ENCODE assay signal across 13 mouse cellular contexts in genomic region chr8:78419272-78419671, GRCm38 (mm10). TPM values are rescaled to one million over a fixed set of nuclear protein-coding genes. Genes with fewer than 3 reads are reported as not detected.
DNase-seq lines count a peak whose midpoint lies in the region; ATAC-seq lines count a peak whose summit lies in the region.
"Had no signal": no experiment of that assay in that cellular context is flagged by ENCODE, and none has a peak within 500 bp of the region (broad histone marks: within the 10 kb centered on the region; RNA-seq: fewer than 3 reads in every experiment).

No protein-coding gene starts in this region.

- no peaks in the 10 kb centered on the region for H3K9me3 ChIP-seq in kidney, embryonic 15.5 days (replicated peaks)
- no peaks in the 10 kb centered on the region for H3K9me3 ChIP-seq in embryonic facial prominence, embryonic 12.5 days
- no peaks in the 10 kb centered on the region for H3K9me3 ChIP-seq in hindbrain, embryonic 10.5 days
- no peaks in the 10 kb centered on the region for H3K9me3 ChIP-seq in midbrain, embryonic 13.5 days

- ATAC-seq in kidney, embryonic 15.5 days (replicated peaks; ENCODE audit: low FRiP score), result no peak
- no peak for ATAC-seq in embryonic facial prominence, embryonic 12.5 days (ENCODE audit: insufficient number of reproducible peaks, insufficient read depth, low FRiP score, low TSS enrichment)
- 0 out of 2 replicates have a peak, but pooled peaks have one; percentile 21 for ATAC-seq in midbrain, embryonic 13.5 days
- no peak for ATAC-seq in CD4-positive, CD25-positive, alpha-beta regulatory T cell, adult 4 months
- ATAC-seq: activated CD4-positive, CD25-positive, alpha-beta regulatory T cell, adult 4 months had no signal

- no peaks in the 10 kb centered on the region for H3K36me3 ChIP-seq in kidney, embryonic 15.5 days
- no peaks in the 10 kb centered on the region for H3K36me3 ChIP-seq in embryonic facial prominence, embryonic 12.5 days
- no peaks in the 10 kb centered on the region for H3K36me3 ChIP-seq in hindbrain, embryonic 10.5 days
- H3K36me3 ChIP-seq in midbrain, embryonic 13.5 days, result no peaks in the 10 kb centered on the region

- WGBS in kidney, embryonic 15.5 days, result 25% methylated on average over 4 of the region's 4 CpGs
- WGBS in embryonic facial prominence, embryonic 12.5 days, result 25% methylated on average over 4 of the region's 4 CpGs
- WGBS in hindbrain, embryonic 10.5 days, result 28% methylated on average over 4 of the region's 4 CpGs
- 16% methylated on average over 4 of the region's 4 CpGs for WGBS in midbrain, embryonic 13.5 days

- H3K4me1 ChIP-seq in kidney, embryonic 15.5 days, result peaks cover 14% of the 10 kb centered on the region
- peaks cover 10% of the 10 kb centered on the region; the same call in 1 of the 2 replicates for H3K4me1 ChIP-seq in embryonic facial prominence, embryonic 12.5 days
- peaks cover 16% of the 10 kb centered on the region for H3K4me1 ChIP-seq in hindbrain, embryonic 10.5 days (replicated peaks)
- H3K4me1 ChIP-seq in midbrain, embryonic 13.5 days (replicated peaks), result peaks cover 17% of the 10 kb centered on the region

- H3K27me3 ChIP-seq in kidney, embryonic 15.5 days, result peaks cover 65% of the 10 kb centered on the region
- peaks cover 52% of the 10 kb centered on the region for H3K27me3 ChIP-seq in embryonic facial prominence, embryonic 12.5 days
- H3K27me3 ChIP-seq in hindbrain, embryonic 10.5 days (ENCODE audit: insufficient read depth, poor library complexity, severe bottlenecking), result peaks cover 61% of the 10 kb centered on the region
- peaks cover 45% of the 10 kb centered on the region for H3K27me3 ChIP-seq in midbrain, embryonic 13.5 days

- no peak overlapping the region for H3K4me3 ChIP-seq in kidney, embryonic 15.5 days (replicated peaks)
- no peak overlapping the region; the same call in 1 of the 2 replicates for H3K4me3 ChIP-seq in embryonic facial prominence, embryonic 12.5 days
- H3K4me3 ChIP-seq in hindbrain, embryonic 10.5 days, result 0 out of 2 replicates have a peak overlapping the region, but pooled peaks have one; percentile 56
- H3K4me3 ChIP-seq in midbrain, embryonic 13.5 days (replicated peaks), result peak overlapping the region; percentile 37; the same call in 1 of the 2 replicates

- no peak for DNase-seq in kidney, postnatal 36 days
- DNase-seq in hindbrain, embryonic 10.5 days (ENCODE audit: low spot score), result no peak
- DNase-seq in cerebellum, adult 9-10 months, result no peak
- DNase-seq: liver; lung, postnatal 4 days; right cerebral cortex, postnatal 4 days; thymus, adult 2 months had no signal

- peak overlapping the region; percentile 75 for H3K4me2 ChIP-seq in kidney, embryonic 15.5 days
- H3K4me2 ChIP-seq in embryonic facial prominence, embryonic 12.5 days (replicated peaks), result peak overlapping the region; percentile 71; the same call in 1 of the 2 replicates
- peak overlapping the region; percentile 75; the same call in 1 of the 2 replicates for H3K4me2 ChIP-seq in midbrain, embryonic 13.5 days (replicated peaks)

- H3K27ac ChIP-seq in kidney, embryonic 15.5 days, result no peak overlapping the region
- no peak overlapping the region for H3K27ac ChIP-seq in embryonic facial prominence, embryonic 12.5 days
- H3K27ac ChIP-seq in hindbrain, embryonic 10.5 days, result no peak overlapping the region
- no peak overlapping the region for H3K27ac ChIP-seq in midbrain, embryonic 13.5 days

- no peak overlapping the region for H3K9ac ChIP-seq in kidney, embryonic 15.5 days
- no peak overlapping the region for H3K9ac ChIP-seq in embryonic facial prominence, embryonic 12.5 days
- no peak overlapping the region for H3K9ac ChIP-seq in midbrain, embryonic 13.5 days (replicated peaks)

RNA-seq across cellular contexts. Expression of gene Pou4f2, which starts 17.2 kb away (rescaled TPM):
- not detected in 2 replicates for polyA plus RNA-seq in kidney, embryonic 15.5 days (2015; fragmentation: Nextera tagmentation; extraction: Ambion mirVana)
- 0.54 and 1.1 TPM in 2 replicates for polyA plus RNA-seq in embryonic facial prominence, embryonic 12.5 days (2016; fragmentation: Nextera tagmentation; extraction: Ambion mirVana)
- 0.60 and 1.7 TPM in 2 replicates for polyA plus RNA-seq in hindbrain, embryonic 10.5 days (2016; fragmentation: Nextera tagmentation; extraction: Ambion mirVana)
- polyA plus RNA-seq in midbrain, embryonic 13.5 days (2015; fragmentation: Nextera tagmentation; extraction: Ambion mirVana), result 8.0 and 9.9 TPM in 2 replicates
- polyA plus RNA-seq in CD4-positive, CD25-positive, alpha-beta regulatory T cell, adult 4 months (2017; shearing (Covaris generic)), result not detected
- polyA plus RNA-seq: activated CD4-positive, CD25-positive, alpha-beta regulatory T cell, adult 4 months; heart, postnatal 0 days; thymus, adult 2 months had no signal

Comparison
In these comparisons a context has a peak if more than half of its experiments do, and no peak if none do; other contexts are left out.
1. H3K4me3 ChIP-seq: peak in hindbrain, embryonic 10.5 days (single experiment) and midbrain, embryonic 13.5 days (single experiment); none in kidney, embryonic 15.5 days (single experiment) and embryonic facial prominence, embryonic 12.5 days (single experiment).
2. Peak in every context shown above with its lines, with median percentiles within 50 percentile points of each other: H3K4me2 ChIP-seq.